Mouse (Mus musculus): ENCODE measurements around the gene Fgd3. TPM values are rescaled to one million over a fixed set of nuclear protein-coding genes. Genes with fewer than 3 reads are reported as not detected.
A peak's percentile ranks its signal among the peaks of the same experiment; 100 is the strongest.

Fgd3 gene
- total RNA-seq (2022): 1 to 10 TPM; 1.2 to 2.4 (median 1.7) TPM

- DNase-seq (ENCODE audit: low spot score): no peak
These were observed at the start of gene Fgd3 for GRCm38 (mm10) chr13:49320040-49320439. Gene Fgd3 (minus strand): TSS chr13:49320311.

- DNase-seq (ENCODE audit: low spot score): no peak
These were observed 49.3 kb upstream of the Fgd3 start for GRCm38 (mm10) chr13:49369404-49369803.

GRCm38 (mm10) chr13:49367657-49368440 lies 47.7 kb upstream of the Fgd3 start:
- DNase-seq (ENCODE audit: low spot score): no peak

GRCm38 (mm10) chr13:49364716-49365115 lies 44.6 kb upstream of the Fgd3 start:
- peak; percentile 80 for DNase-seq (ENCODE audit: low spot score)

GRCm38 (mm10) chr13:49362804-49363203 lies 42.7 kb upstream of the Fgd3 start:
- no peak for DNase-seq (ENCODE audit: low spot score)

- peak; percentile 43 for DNase-seq (ENCODE audit: low spot score)
These were observed 42.3 kb upstream of the Fgd3 start for GRCm38 (mm10) chr13:49362364-49362763.

- peak; percentile 84 for DNase-seq (ENCODE audit: low spot score)
These were observed 40.8 kb upstream of the Fgd3 start for GRCm38 (mm10) chr13:49360906-49361406.

GRCm38 (mm10) chr13:49358184-49358583 lies 38.1 kb upstream of the Fgd3 start:
- DNase-seq (ENCODE audit: low spot score): no peak

GRCm38 (mm10) chr13:49357367-49358026 lies 37.4 kb upstream of the Fgd3 start:
- no peak for DNase-seq (ENCODE audit: low spot score)

- no peak for DNase-seq (ENCODE audit: low spot score)
These were observed 36.0 kb upstream of the Fgd3 start for GRCm38 (mm10) chr13:49356090-49356489.

GRCm38 (mm10) chr13:49355461-49356061 lies 35.5 kb upstream of the Fgd3 start:
- DNase-seq (ENCODE audit: low spot score): peak; percentile 60

GRCm38 (mm10) chr13:49353991-49354507 lies 33.9 kb upstream of the Fgd3 start:
- DNase-seq (ENCODE audit: low spot score): no peak

GRCm38 (mm10) chr13:49353422-49353821 lies 33.3 kb upstream of the Fgd3 start:
- DNase-seq (ENCODE audit: low spot score): no peak

GRCm38 (mm10) chr13:49352581-49353159 lies 32.6 kb upstream of the Fgd3 start:
- DNase-seq (ENCODE audit: low spot score): peak; percentile 53

GRCm38 (mm10) chr13:49349836-49350505 lies 29.9 kb upstream of the Fgd3 start:
- DNase-seq (ENCODE audit: low spot score): no peak

GRCm38 (mm10) chr13:49349335-49349734 lies 29.2 kb upstream of the Fgd3 start:
- DNase-seq (ENCODE audit: low spot score): no peak

GRCm38 (mm10) chr13:49348522-49348921 lies 28.4 kb upstream of the Fgd3 start:
- DNase-seq (ENCODE audit: low spot score): no peak

GRCm38 (mm10) chr13:49345476-49345875 lies 25.4 kb upstream of the Fgd3 start:
- peak; percentile 70 for DNase-seq (ENCODE audit: low spot score)

GRCm38 (mm10) chr13:49344567-49344966 lies 24.5 kb upstream of the Fgd3 start:
- DNase-seq (ENCODE audit: low spot score): no peak

- no peak for DNase-seq (ENCODE audit: low spot score)
These were observed 22.6 kb upstream of the Fgd3 start for GRCm38 (mm10) chr13:49342723-49343100.

Data from heart, adult 8-10 months (tissue).